Comparison of ENCODE assay signal across 20 mouse cellular contexts in the genomic region with DNA sequence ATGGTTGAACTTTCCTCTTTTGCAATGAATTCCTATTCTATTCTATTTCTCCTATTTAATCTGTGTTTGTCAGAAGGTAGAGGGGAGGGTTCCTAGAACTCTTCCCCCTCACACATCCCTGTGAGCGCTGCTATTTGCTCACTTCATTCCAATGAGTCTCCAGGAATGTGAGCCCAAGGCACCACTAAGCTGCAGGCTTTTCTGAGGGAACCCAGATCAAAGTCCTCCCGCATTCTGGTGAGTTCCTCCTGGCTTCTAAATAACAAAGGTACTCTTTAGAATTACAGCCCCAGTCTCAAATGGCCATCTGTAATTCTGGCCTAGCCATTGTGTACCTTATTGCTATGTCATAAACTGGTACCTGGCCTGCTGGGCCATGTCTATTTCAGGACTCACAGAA.
DNase-seq lines count a peak whose midpoint lies in the region; ATAC-seq and TF ChIP-seq lines count a peak whose summit lies in the region.
"Had no signal": no experiment of that assay in that cellular context is flagged by ENCODE, and none has a peak within 500 bp of the region (broad histone marks: within the 10 kb centered on the region; RNA-seq: fewer than 3 reads in every experiment).

No protein-coding gene starts in this region.

- peak overlapping the region; percentile 48 for H3K27ac ChIP-seq in heart, embryonic 12.5 days (ENCODE audit: poor library complexity, severe bottlenecking)
- peak overlapping the region; percentile 35; the same call in 1 of the 2 replicates for H3K27ac ChIP-seq in stomach, embryonic 14.5 days (ENCODE audit: low read length)
- H3K27ac ChIP-seq in stomach, postnatal 0 days (replicated peaks), result no peak overlapping the region
- H3K27ac ChIP-seq in forebrain, embryonic 16.5 days (ENCODE audit: low read length), result no peak overlapping the region
- H3K27ac ChIP-seq: heart, adult 2 months; hindbrain, embryonic 10.5 days; hindbrain, postnatal 0 days; kidney, embryonic 15.5 days had no signal

- no peak for DNase-seq in heart, adult 8-10 months (ENCODE audit: low spot score)
- DNase-seq in kidney, adult 9 months, result peak; percentile 38
- no peak for DNase-seq in kidney, adult 18-20 months
- DNase-seq in stomach, postnatal 0 days (ENCODE audit: low spot score), result no peak
- no peak for DNase-seq in thymus, postnatal 4 days
- DNase-seq: cerebellum, adult 18-20 months; cerebellum, postnatal 25 days; embryo, embryonic 11 days; gastrocnemius, postnatal 10 days; heart, adult 2 months; lung, postnatal 10 days; midbrain, embryonic 14.5 days; thymus, postnatal 36 days had no signal

- no peaks in the 10 kb centered on the region for H3K9me3 ChIP-seq in heart, embryonic 12.5 days (replicated peaks)
- H3K9me3 ChIP-seq in stomach, embryonic 14.5 days (ENCODE audit: control insufficient read depth, low read depth, low read length), result no peaks in the 10 kb centered on the region
- no peaks in the 10 kb centered on the region for H3K9me3 ChIP-seq in stomach, postnatal 0 days (ENCODE audit: control insufficient read depth, low read length)
- no peaks in the 10 kb centered on the region for H3K9me3 ChIP-seq in forebrain, embryonic 16.5 days (ENCODE audit: control insufficient read depth, low read length)
- H3K9me3 ChIP-seq: hindbrain, embryonic 10.5 days; kidney, embryonic 15.5 days; megakaryocyte, embryonic 14.5 days had no signal

- no peak for TF ChIP-seq EP300 in stomach, postnatal 0 days (optimal IDR thresholded peaks at IDR 0.05)

- no peak overlapping the region for H3K9ac ChIP-seq in heart, embryonic 12.5 days
- no peak overlapping the region for H3K9ac ChIP-seq in stomach, embryonic 14.5 days (replicated peaks; ENCODE audit: low read depth, low read length)
- H3K9ac ChIP-seq in stomach, postnatal 0 days (ENCODE audit: low read length), result no peak overlapping the region
- H3K9ac ChIP-seq in forebrain, embryonic 16.5 days (replicated peaks; ENCODE audit: low read depth, low read length), result no peak overlapping the region
- H3K9ac ChIP-seq: kidney, embryonic 15.5 days had no signal

- H3K4me3 ChIP-seq in heart, embryonic 12.5 days, result no peak overlapping the region
- H3K4me3 ChIP-seq in stomach, embryonic 14.5 days (ENCODE audit: low read depth, low read length), result no peak overlapping the region
- H3K4me3 ChIP-seq in stomach, postnatal 0 days (ENCODE audit: low read depth, low read length), result no peak overlapping the region
- no peak overlapping the region for H3K4me3 ChIP-seq in forebrain, embryonic 16.5 days (replicated peaks; ENCODE audit: low read length)
- H3K4me3 ChIP-seq: heart, adult 2 months; hindbrain, embryonic 10.5 days; kidney, embryonic 15.5 days; megakaryocyte, embryonic 14.5 days had no signal

- H3K4me1 ChIP-seq in heart, embryonic 12.5 days (replicated peaks), result peaks cover 54% of the 10 kb centered on the region
- H3K4me1 ChIP-seq in stomach, embryonic 14.5 days (ENCODE audit: control insufficient read depth, insufficient read depth, low read length), result peaks cover 17% of the 10 kb centered on the region; the same call in 1 of the 2 replicates
- H3K4me1 ChIP-seq in stomach, postnatal 0 days (replicated peaks; ENCODE audit: control insufficient read depth, insufficient read depth), result peaks cover 3% of the 10 kb centered on the region; the same call in 1 of the 2 replicates
- H3K4me1 ChIP-seq in forebrain, embryonic 16.5 days (replicated peaks; ENCODE audit: control insufficient read depth, insufficient read depth, low read length), result no peaks in the 10 kb centered on the region
- H3K4me1 ChIP-seq: megakaryocyte, embryonic 14.5 days had no signal

- no peaks in the 10 kb centered on the region for H3K27me3 ChIP-seq in heart, embryonic 12.5 days (replicated peaks)
- no peaks in the 10 kb centered on the region for H3K27me3 ChIP-seq in stomach, embryonic 14.5 days (ENCODE audit: control insufficient read depth, insufficient read depth, low read length)
- H3K27me3 ChIP-seq in stomach, postnatal 0 days (ENCODE audit: control insufficient read depth, insufficient read depth, low read length), result no peaks in the 10 kb centered on the region
- no peaks in the 10 kb centered on the region for H3K27me3 ChIP-seq in forebrain, embryonic 16.5 days (replicated peaks; ENCODE audit: control insufficient read depth, insufficient read depth, low read length)
- H3K27me3 ChIP-seq: kidney, embryonic 15.5 days; megakaryocyte, embryonic 14.5 days had no signal

- ATAC-seq in heart, embryonic 12.5 days (ENCODE audit: insufficient number of reproducible peaks, low FRiP score), result no peak
- no peak for ATAC-seq in stomach, embryonic 14.5 days (ENCODE audit: insufficient number of reproducible peaks, insufficient read depth, low FRiP score, low read depth)
- ATAC-seq in stomach, postnatal 0 days (ENCODE audit: low FRiP score, low TSS enrichment), result no peak
- no peak for ATAC-seq in forebrain, embryonic 16.5 days
- ATAC-seq: hindbrain, postnatal 0 days had no signal

- WGBS in heart, embryonic 12.5 days, result 40% methylated on average over 2 of the region's 2 CpGs
- WGBS in stomach, embryonic 14.5 days, result 22% methylated on average over 2 of the region's 2 CpGs
- 39% methylated on average over 2 of the region's 2 CpGs for WGBS in stomach, postnatal 0 days
- WGBS in forebrain, embryonic 16.5 days, result 47% methylated on average over 2 of the region's 2 CpGs

- no peak for TF ChIP-seq CTCF in stomach, postnatal 0 days (IDR thresholded peaks at IDR 0.05; ENCODE audit: low read depth)

- H3K36me3 ChIP-seq in heart, embryonic 12.5 days, result peaks cover 5% of the 10 kb centered on the region
- no peaks in the 10 kb centered on the region; the same call in 1 of the 2 replicates for H3K36me3 ChIP-seq in stomach, embryonic 14.5 days (ENCODE audit: control insufficient read depth, insufficient read depth, low read length)
- H3K36me3 ChIP-seq in stomach, postnatal 0 days (ENCODE audit: control insufficient read depth, insufficient read depth, low read length), result peaks cover 5% of the 10 kb centered on the region; the same call in 1 of the 2 replicates
- no peaks in the 10 kb centered on the region for H3K36me3 ChIP-seq in forebrain, embryonic 16.5 days (ENCODE audit: control insufficient read depth, insufficient read depth)
- H3K36me3 ChIP-seq: hindbrain, embryonic 10.5 days had no signal

- no peak overlapping the region for H3K4me2 ChIP-seq in heart, embryonic 12.5 days
- no peak overlapping the region for H3K4me2 ChIP-seq in stomach, embryonic 14.5 days (replicated peaks; ENCODE audit: low read depth, low read length)
- no peak overlapping the region for H3K4me2 ChIP-seq in stomach, postnatal 0 days (replicated peaks; ENCODE audit: low read depth)
- H3K4me2 ChIP-seq in forebrain, embryonic 16.5 days (ENCODE audit: low read length), result no peak overlapping the region
- H3K4me2 ChIP-seq: kidney, embryonic 15.5 days had no signal

Comparison
In these comparisons a context has a peak if more than half of its experiments do, and no peak if none do; other contexts are left out.
1. H3K27ac ChIP-seq: peak in heart, embryonic 12.5 days (single experiment) and stomach, embryonic 14.5 days (single experiment); none in stomach, postnatal 0 days (single experiment) and forebrain, embryonic 16.5 days (single experiment).